Mouse (Mus musculus): Measurements from ENCODE around the gene Wdr62. TPM values are rescaled to one million over a fixed set of nuclear protein-coding genes. Genes with fewer than 3 reads are reported as not detected.

Wdr62 gene
- polyA plus RNA-seq, 1 experiment from 2014 or later, result 10.5 TPM

- 84% methylated on average over 13 of the region's 13 CpGs for WGBS
- H3K4me1 ChIP-seq (replicated peaks; ENCODE audit: control insufficient read depth, insufficient read depth, low read length), result peaks cover 6% of the 10 kb centered on the region
- peaks cover 41% of the 10 kb centered on the region for H3K36me3 ChIP-seq (ENCODE audit: control insufficient read depth, insufficient read depth, low read length)
- no peak overlapping the region for H3K4me2 ChIP-seq (ENCODE audit: low read length)
- no peak overlapping the region for H3K4me3 ChIP-seq (ENCODE audit: low read depth, low read length)
- DNase-seq (ENCODE audit: low spot score), result no peak
- no peak overlapping the region for H3K27ac ChIP-seq (ENCODE audit: low read depth)
- ATAC-seq (replicated peaks; ENCODE audit: low FRiP score, low TSS enrichment, low read depth), result no peak
- H3K9me3 ChIP-seq (ENCODE audit: control insufficient read depth, low read length), result no peaks in the 10 kb centered on the region
- H3K27me3 ChIP-seq (replicated peaks; ENCODE audit: control insufficient read depth, insufficient read depth, low read length), result no peaks in the 10 kb centered on the region
- H3K9ac ChIP-seq (ENCODE audit: low read length), result no peak overlapping the region
Measured at GRCm38 (mm10) chr7:30293795-30294194, 13.6 kb upstream of the Wdr62 start.

- peak; percentile 73 for ATAC-seq (replicated peaks; ENCODE audit: low FRiP score, low TSS enrichment, low read depth)
- H3K27me3 ChIP-seq (replicated peaks; ENCODE audit: control insufficient read depth, insufficient read depth, low read length), result no peaks in the 10 kb centered on the region
- H3K4me1 ChIP-seq (replicated peaks; ENCODE audit: control insufficient read depth, insufficient read depth, low read length), result peaks cover 6% of the 10 kb centered on the region
- WGBS, result 8% methylated on average over 35 of the region's 35 CpGs
- H3K27ac ChIP-seq (ENCODE audit: low read depth), result peak within 1 kb of the TSS; percentile 54
- peak; percentile 84 for DNase-seq (ENCODE audit: low spot score)
- H3K9ac ChIP-seq (ENCODE audit: low read length), result peak within 1 kb of the TSS; percentile 48
- peaks cover 19% of the 10 kb centered on the region for H3K36me3 ChIP-seq (ENCODE audit: control insufficient read depth, insufficient read depth, low read length)
- H3K9me3 ChIP-seq (ENCODE audit: control insufficient read depth, low read length), result no peaks in the 10 kb centered on the region
- H3K4me2 ChIP-seq (ENCODE audit: low read length), result peak within 1 kb of the TSS; percentile 51
- H3K4me3 ChIP-seq (ENCODE audit: low read depth, low read length), result peak within 1 kb of the TSS; percentile 64
Measured at GRCm38 (mm10) chr7:30291215-30292131, 11.3 kb upstream of the Wdr62 start, which contains the start of gene Clip3. Gene Clip3, plus strand, starts transcription at chr7:30291728.

- Histone ChIP-seq H3K4me1 (replicated peaks; ENCODE audit: control insufficient read depth, insufficient read depth, low read length) (peaks cover 6% of the 10 kb centered on the region), H3K4me3 (ENCODE audit: low read depth, low read length) (no peak overlapping the region), H3K36me3 (ENCODE audit: control insufficient read depth, insufficient read depth, low read length) (peaks cover 9% of the 10 kb centered on the region), H3K27me3 (replicated peaks; ENCODE audit: control insufficient read depth, insufficient read depth, low read length) (no peaks in the 10 kb centered on the region), H3K9ac (ENCODE audit: low read length) (no peak overlapping the region), H3K4me2 (ENCODE audit: low read length) (no peak overlapping the region), H3K9me3 (ENCODE audit: control insufficient read depth, low read length) (no peaks in the 10 kb centered on the region), H3K27ac (ENCODE audit: low read depth) (0 out of 2 replicates have a peak overlapping the region, but pooled peaks have one; percentile 35)
- 53% methylated on average over 10 of the region's 10 CpGs for WGBS
- ATAC-seq (replicated peaks; ENCODE audit: low FRiP score, low TSS enrichment, low read depth), result peak; percentile 53; the same call in 1 of the 2 replicates
- no peak for DNase-seq (ENCODE audit: low spot score)
Measured at GRCm38 (mm10) chr7:30289714-30290399, 9.6 kb upstream of the Wdr62 start.

- Histone ChIP-seq H3K27ac (ENCODE audit: low read depth) (0 out of 2 replicates have a peak overlapping the region, but pooled peaks have one; percentile 35), H3K9ac (ENCODE audit: low read length) (no peak overlapping the region), H3K4me2 (ENCODE audit: low read length) (no peak overlapping the region), H3K4me3 (ENCODE audit: low read depth, low read length) (no peak overlapping the region), H3K4me1 (replicated peaks; ENCODE audit: control insufficient read depth, insufficient read depth, low read length) (peaks cover 6% of the 10 kb centered on the region), H3K9me3 (ENCODE audit: control insufficient read depth, low read length) (no peaks in the 10 kb centered on the region), H3K27me3 (replicated peaks; ENCODE audit: control insufficient read depth, insufficient read depth, low read length) (no peaks in the 10 kb centered on the region), H3K36me3 (ENCODE audit: control insufficient read depth, insufficient read depth, low read length) (peaks cover 7% of the 10 kb centered on the region)
- DNase-seq (ENCODE audit: low spot score) (no peak), ATAC-seq (replicated peaks; ENCODE audit: low FRiP score, low TSS enrichment, low read depth) (no peak)
- WGBS, result 70% methylated on average over 7 of the region's 7 CpGs
Measured at GRCm38 (mm10) chr7:30289071-30289713, 9.0 kb upstream of the Wdr62 start.

- H3K36me3 ChIP-seq (ENCODE audit: control insufficient read depth, insufficient read depth, low read length), result no peaks in the 10 kb centered on the region
- no peak overlapping the region for H3K9ac ChIP-seq (ENCODE audit: low read length)
- no peak overlapping the region for H3K4me2 ChIP-seq (ENCODE audit: low read length)
- no peaks in the 10 kb centered on the region for H3K9me3 ChIP-seq (ENCODE audit: control insufficient read depth, low read length)
- no peak for DNase-seq (ENCODE audit: low spot score)
- no peak for ATAC-seq (replicated peaks; ENCODE audit: low FRiP score, low TSS enrichment, low read depth)
- 62% methylated on average over 6 of the region's 6 CpGs for WGBS
- no peaks in the 10 kb centered on the region for H3K27me3 ChIP-seq (replicated peaks; ENCODE audit: control insufficient read depth, insufficient read depth, low read length)
- H3K27ac ChIP-seq (ENCODE audit: low read depth), result no peak overlapping the region
- H3K4me3 ChIP-seq (ENCODE audit: low read depth, low read length), result no peak overlapping the region
- peaks cover 6% of the 10 kb centered on the region for H3K4me1 ChIP-seq (replicated peaks; ENCODE audit: control insufficient read depth, insufficient read depth, low read length)
Measured at GRCm38 (mm10) chr7:30288046-30288445, 7.8 kb upstream of the Wdr62 start.

- Histone ChIP-seq H3K4me3 (ENCODE audit: low read depth, low read length) (no peak overlapping the region), H3K27ac (ENCODE audit: low read depth) (no peak overlapping the region), H3K9ac (ENCODE audit: low read length) (no peak overlapping the region), H3K27me3 (replicated peaks; ENCODE audit: control insufficient read depth, insufficient read depth, low read length) (no peaks in the 10 kb centered on the region), H3K36me3 (ENCODE audit: control insufficient read depth, insufficient read depth, low read length) (no peaks in the 10 kb centered on the region), H3K4me2 (ENCODE audit: low read length) (no peak overlapping the region), H3K4me1 (replicated peaks; ENCODE audit: control insufficient read depth, insufficient read depth, low read length) (peaks cover 6% of the 10 kb centered on the region), H3K9me3 (ENCODE audit: control insufficient read depth, low read length) (no peaks in the 10 kb centered on the region)
- 74% methylated on average over 8 of the region's 8 CpGs for WGBS
- ATAC-seq (replicated peaks; ENCODE audit: low FRiP score, low TSS enrichment, low read depth) (no peak), DNase-seq (ENCODE audit: low spot score) (no peak)
Measured at GRCm38 (mm10) chr7:30286701-30287410, 6.6 kb upstream of the Wdr62 start.

GRCm38 (mm10) chr7:30282740-30283139, 2.5 kb upstream of the Wdr62 start:
- Histone ChIP-seq H3K4me2 (ENCODE audit: low read length) (no peak overlapping the region), H3K36me3 (ENCODE audit: control insufficient read depth, insufficient read depth, low read length) (no peaks in the 10 kb centered on the region), H3K4me3 (ENCODE audit: low read depth, low read length) (no peak overlapping the region), H3K9me3 (ENCODE audit: control insufficient read depth, low read length) (no peaks in the 10 kb centered on the region), H3K27me3 (replicated peaks; ENCODE audit: control insufficient read depth, insufficient read depth, low read length) (no peaks in the 10 kb centered on the region), H3K9ac (ENCODE audit: low read length) (no peak overlapping the region), H3K4me1 (replicated peaks; ENCODE audit: control insufficient read depth, insufficient read depth, low read length) (peaks cover 10% of the 10 kb centered on the region), H3K27ac (ENCODE audit: low read depth) (no peak overlapping the region)
- ATAC-seq (replicated peaks; ENCODE audit: low FRiP score, low TSS enrichment, low read depth) (no peak), DNase-seq (ENCODE audit: low spot score) (no peak)
- WGBS, result 78% methylated on average over 7 of the region's 7 CpGs

GRCm38 (mm10) chr7:30281522-30281921, 1.3 kb upstream of the Wdr62 start:
- ATAC-seq (replicated peaks; ENCODE audit: low FRiP score, low TSS enrichment, low read depth) (no peak), DNase-seq (ENCODE audit: low spot score) (no peak)
- 71% methylated on average over 4 of the region's 4 CpGs for WGBS
- Histone ChIP-seq H3K36me3 (ENCODE audit: control insufficient read depth, insufficient read depth, low read length) (no peaks in the 10 kb centered on the region), H3K9me3 (ENCODE audit: control insufficient read depth, low read length) (no peaks in the 10 kb centered on the region), H3K27ac (ENCODE audit: low read depth) (peak overlapping the region; percentile 99; the same call in 1 of the 2 replicates), H3K4me1 (replicated peaks; ENCODE audit: control insufficient read depth, insufficient read depth, low read length) (peaks cover 10% of the 10 kb centered on the region), H3K9ac (ENCODE audit: low read length) (no peak overlapping the region), H3K4me3 (ENCODE audit: low read depth, low read length) (no peak overlapping the region), H3K27me3 (replicated peaks; ENCODE audit: control insufficient read depth, insufficient read depth, low read length) (no peaks in the 10 kb centered on the region), H3K4me2 (ENCODE audit: low read length) (peak overlapping the region; percentile 94)

All from intestine, embryonic 14.5 days (tissue).